Mouse (Mus musculus): ENCODE data around the gene Car15.

The Car15 gene

GRCm38 (mm10) chr16:17802839-17803674 is 35.1 kb downstream of the Car15 start:
- in situ Hi-C loops (cut with MboI, MseI) = loop anchor here (5.0 kb wide), 1 partner anchor 61 kb away; no protein-coding TSS in a partner anchor

- in situ Hi-C loops (cut with MboI, MseI) = loop anchor here (5.0 kb wide), 1 partner anchor 60 kb away; no protein-coding TSS in a partner anchor
These were observed 35.7 kb downstream of the Car15 start for GRCm38 (mm10) chr16:17802456-17802838.

GRCm38 (mm10) chr16:17801777-17802455 is 36.2 kb downstream of the Car15 start:
- in situ Hi-C loops (cut with MboI, MseI) = loop anchor here (5.0 kb wide), 1 partner anchor 60 kb away; no protein-coding TSS in a partner anchor

- in situ Hi-C loops (cut with MboI, MseI) = no loop called here
These were observed 38.6 kb downstream of the Car15 start for GRCm38 (mm10) chr16:17799584-17799983.

GRCm38 (mm10) chr16:17798321-17799180 is 39.6 kb downstream of the Car15 start:
- in situ Hi-C loops (cut with MboI, MseI) = no loop called here

- in situ Hi-C loops (cut with MboI, MseI) = no loop called here
These were observed 40.3 kb downstream of the Car15 start for GRCm38 (mm10) chr16:17797812-17798311.

GRCm38 (mm10) chr16:17796971-17797811 is 41.0 kb downstream of the Car15 start, which contains the start of gene Scarf2:
TSS of gene Scarf2 (plus strand) at chr16:17797282.
- in situ Hi-C loops (cut with MboI, MseI) = no loop called here

GRCm38 (mm10) chr16:17796519-17796918 is 41.6 kb downstream of the Car15 start:
- in situ Hi-C loops (cut with MboI, MseI) = no loop called here

- in situ Hi-C loops (cut with MboI, MseI) = no loop called here
These were observed 42.5 kb downstream of the Car15 start for GRCm38 (mm10) chr16:17795643-17796042.

- in situ Hi-C loops (cut with MboI, MseI) = no loop called here
These were observed 44.1 kb downstream of the Car15 start for GRCm38 (mm10) chr16:17794047-17794446.

- in situ Hi-C loops (cut with MboI, MseI) = no loop called here
These were observed 45.4 kb downstream of the Car15 start for GRCm38 (mm10) chr16:17792728-17793127.

GRCm38 (mm10) chr16:17785337-17785736 is 52.8 kb downstream of the Car15 start:
- in situ Hi-C loops (cut with MboI, MseI) = no loop called here
